Mouse (Mus musculus): Measurements from ENCODE around the gene Kcnma1. TPM values are rescaled to one million over a fixed set of nuclear protein-coding genes. Genes with fewer than 3 reads are reported as not detected.

Gene Kcnma1
- polyA plus RNA-seq, 1 experiment = 3.6 TPM

GRCm38 (mm10) chr14:23796878-23797277 is 217.4 kb downstream of the Kcnma1 start:
- DNase-seq (ENCODE audit: low read depth, low spot score) = no peak
- WGBS = 92% methylated on average over 7 of the region's 7 CpGs

GRCm38 (mm10) chr14:23792674-23793073 is 221.6 kb downstream of the Kcnma1 start:
- no peak for DNase-seq (ENCODE audit: low read depth, low spot score)
- 37% methylated on average over 3 of the region's 3 CpGs for WGBS

- DNase-seq (ENCODE audit: low read depth, low spot score) = no peak
- WGBS = 26% methylated on average over 3 of the region's 3 CpGs
These were observed 222.2 kb downstream of the Kcnma1 start for GRCm38 (mm10) chr14:23792076-23792475.

- DNase-seq (ENCODE audit: low read depth, low spot score) = no peak
- 43% methylated on average over 13 of the region's 13 CpGs for WGBS
These were observed 223.0 kb downstream of the Kcnma1 start for GRCm38 (mm10) chr14:23791261-23791691.

- DNase-seq (ENCODE audit: low read depth, low spot score) = peak; percentile 45
- WGBS = 18% methylated on average over 1 of the region's 1 CpGs
These were observed 227.6 kb downstream of the Kcnma1 start for GRCm38 (mm10) chr14:23786687-23787073.

GRCm38 (mm10) chr14:23785921-23786686 is 228.2 kb downstream of the Kcnma1 start:
- 10% methylated on average over 10 of the region's 10 CpGs for WGBS
- DNase-seq (ENCODE audit: low read depth, low spot score) = peak; percentile 72

- DNase-seq (ENCODE audit: low read depth, low spot score) = no peak
- 71% methylated on average over 8 of the region's 8 CpGs for WGBS
These were observed 231.3 kb downstream of the Kcnma1 start for GRCm38 (mm10) chr14:23782845-23783609.

- no peak for DNase-seq (ENCODE audit: low read depth, low spot score)
- WGBS = 51% methylated on average over 2 of the region's 2 CpGs
These were observed 239.7 kb downstream of the Kcnma1 start for GRCm38 (mm10) chr14:23774542-23774941.

- 31% methylated on average over 3 of the region's 3 CpGs for WGBS
- DNase-seq (ENCODE audit: low read depth, low spot score) = no peak
These were observed 241.6 kb downstream of the Kcnma1 start for GRCm38 (mm10) chr14:23772685-23773084.

- WGBS = 71% methylated on average over 1 of the region's 1 CpGs
- DNase-seq (ENCODE audit: low read depth, low spot score) = no peak
These were observed 242.5 kb downstream of the Kcnma1 start for GRCm38 (mm10) chr14:23771794-23772193.

GRCm38 (mm10) chr14:23762471-23762870 is 251.8 kb downstream of the Kcnma1 start:
- no peak for DNase-seq (ENCODE audit: low read depth, low spot score)
- 79% methylated on average over 2 of the region's 2 CpGs for WGBS

- 87% methylated on average over 5 of the region's 5 CpGs for WGBS
- DNase-seq (ENCODE audit: low read depth, low spot score) = no peak
These were observed 254.7 kb downstream of the Kcnma1 start for GRCm38 (mm10) chr14:23759626-23760025.

- 42% methylated on average over 1 of the region's 1 CpGs for WGBS
- DNase-seq (ENCODE audit: low read depth, low spot score) = no peak
These were observed 255.9 kb downstream of the Kcnma1 start for GRCm38 (mm10) chr14:23758421-23758820.

GRCm38 (mm10) chr14:23748011-23748410 is 266.3 kb downstream of the Kcnma1 start:
- no peak for DNase-seq (ENCODE audit: low read depth, low spot score)
- 79% methylated on average over 2 of the region's 2 CpGs for WGBS

GRCm38 (mm10) chr14:23746976-23747375 is 267.3 kb downstream of the Kcnma1 start:
- DNase-seq (ENCODE audit: low read depth, low spot score) = no peak
- 67% methylated on average over 4 of the region's 4 CpGs for WGBS

GRCm38 (mm10) chr14:23741531-23741930 is 272.8 kb downstream of the Kcnma1 start:
- no peak for DNase-seq (ENCODE audit: low read depth, low spot score)

- 86% methylated on average over 3 of the region's 3 CpGs for WGBS
- no peak for DNase-seq (ENCODE audit: low read depth, low spot score)
These were observed 280.1 kb downstream of the Kcnma1 start for GRCm38 (mm10) chr14:23734200-23734599.

- WGBS = 52% methylated on average over 2 of the region's 2 CpGs
- DNase-seq (ENCODE audit: low read depth, low spot score) = no peak
These were observed 284.9 kb downstream of the Kcnma1 start for GRCm38 (mm10) chr14:23729377-23729776.

GRCm38 (mm10) chr14:23723701-23724430 is 290.4 kb downstream of the Kcnma1 start:
- WGBS = 77% methylated on average over 7 of the region's 7 CpGs

GRCm38 (mm10) chr14:23719246-23719645 is 295.0 kb downstream of the Kcnma1 start:
- 77% methylated on average over 3 of the region's 3 CpGs for WGBS
- DNase-seq (ENCODE audit: low read depth, low spot score) = no peak

More at GRCm38 (mm10) chr14:23723701-23724430, 290.4 kb downstream of the Kcnma1 start:
- DNase-seq (ENCODE audit: low read depth, low spot score) = no peak

All from large intestine, adult 2 months (tissue).